ENCODE assay signal across 8 mouse cellular contexts in the genomic region with DNA sequence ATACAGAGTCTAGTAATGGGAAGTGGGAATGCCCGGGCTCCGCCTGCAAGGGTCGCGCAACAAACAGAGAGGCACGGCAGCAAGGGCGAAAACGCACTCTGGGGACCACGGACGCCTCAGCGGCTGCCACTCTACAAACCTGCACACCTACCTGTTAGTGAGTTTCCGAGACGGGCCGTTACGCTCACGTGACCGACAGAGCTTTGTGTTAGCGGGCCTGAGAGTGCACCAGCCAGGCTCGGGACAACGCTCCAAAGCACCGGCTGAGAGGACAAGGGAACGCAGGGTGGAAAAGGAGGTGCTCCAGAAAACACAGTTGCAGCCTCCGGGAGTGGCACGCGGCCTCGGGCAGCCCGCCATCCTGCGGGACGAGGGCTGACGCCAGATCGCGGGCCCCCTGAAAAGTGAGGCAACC. TPM values are rescaled to one million over a fixed set of nuclear protein-coding genes. Genes with fewer than 3 reads are reported as not detected.
DNase-seq lines count a peak whose midpoint lies in the region; ATAC-seq and TF ChIP-seq lines count a peak whose summit lies in the region.

No protein-coding gene starts in this region.

- no peak for TF ChIP-seq CTCF in spleen, adult 2 months (IDR thresholded peaks at IDR 0.05; ENCODE audit: extremely low read depth, insufficient read depth, insufficient read length, insufficient replicate concordance)

- peaks cover 24% of the 10 kb centered on the region for H3K36me3 ChIP-seq in heart, embryonic 14.5 days (ENCODE audit: control insufficient read depth, insufficient read depth, low read length)
- H3K36me3 ChIP-seq in spleen, adult 2 months (ENCODE audit: control insufficient read depth, insufficient read depth, low read length): peaks cover 3% of the 10 kb centered on the region

- H3K27ac ChIP-seq in brown adipose tissue, adult 24 weeks (replicated peaks; ENCODE audit: low read depth, low read length): peak overlapping the region; percentile 61
- H3K27ac ChIP-seq in heart, embryonic 14.5 days (replicated peaks in 1 of 2; ENCODE audit: control insufficient read depth in 1 of 2, insufficient read depth in 1 of 2, low read depth in 2 of 2, low read length in 2 of 2): peak overlapping the region; percentile 91 to 97
- peak overlapping the region; percentile 92 for H3K27ac ChIP-seq in spleen, adult 2 months (ENCODE audit: insufficient read depth, low read length)

- no peaks in the 10 kb centered on the region for H3K27me3 ChIP-seq in heart, embryonic 14.5 days (ENCODE audit: control insufficient read depth, insufficient read depth, low read length)
- no peaks in the 10 kb centered on the region for H3K27me3 ChIP-seq in spleen, adult 2 months (ENCODE audit: control insufficient read depth, insufficient read depth, low read length)

- H3K9ac ChIP-seq in heart, embryonic 14.5 days (ENCODE audit: low read length): peak overlapping the region; percentile 85

- ATAC-seq in heart, embryonic 14.5 days (ENCODE audit: insufficient number of reproducible peaks, insufficient read depth, low FRiP score, low read depth): 0 out of 2 replicates have a peak, but pooled peaks have one; percentile 1
- ATAC-seq in megakaryocyte, adult 5-6 weeks (ENCODE audit: poor library complexity, severe bottlenecking): peak; percentile 3

- TF ChIP-seq POLR2A in spleen, adult 2 months (IDR thresholded peaks at IDR 0.05; ENCODE audit: low read depth, low read length): no peak

- DNase-seq in right cerebral cortex, postnatal 14 days: peak; percentile 36
- no peak for DNase-seq in right cerebral cortex, postnatal 4 days
- peak; percentile 78 to 83 for DNase-seq in kidney, postnatal 36 days
- DNase-seq in spleen, adult 2 months (ENCODE audit: low read depth in 1 of 2, low spot score in 2 of 2): peak; percentile 52 to 74
- no peak for DNase-seq in layer of hippocampus, adult 18-20 months (ENCODE audit: low spot score in 2 of 2)

- peak overlapping the region; percentile 71 for H3K4me3 ChIP-seq in brown adipose tissue, adult 24 weeks (ENCODE audit: insufficient read depth, low read depth, low read length)
- H3K4me3 ChIP-seq in heart, embryonic 14.5 days (ENCODE audit: control insufficient read depth in 1 of 2, insufficient read depth in 1 of 2, low read depth in 1 of 2, low read length in 2 of 2): peak overlapping the region; percentile 65 to 94
- peak overlapping the region; percentile 91 for H3K4me3 ChIP-seq in spleen, adult 2 months (ENCODE audit: extremely low read depth, insufficient read depth, insufficient read length)

- no peaks in the 10 kb centered on the region for H3K4me1 ChIP-seq in brown adipose tissue, adult 24 weeks (ENCODE audit: control insufficient read depth, insufficient read depth, insufficient read length, low read length)
- H3K4me1 ChIP-seq in heart, embryonic 14.5 days (ENCODE audit: control insufficient read depth in 2 of 2, insufficient read depth in 2 of 2, low read length in 2 of 2): peaks cover 0 to 26% of the 10 kb centered on the region in 2 experiments; a peak in 2 of 4 replicates
- peaks cover 6% of the 10 kb centered on the region; the same call in 1 of the 2 replicates for H3K4me1 ChIP-seq in spleen, adult 2 months (ENCODE audit: control insufficient read depth, insufficient read depth, insufficient read length)

- peak overlapping the region; percentile 74 for H3K4me2 ChIP-seq in heart, embryonic 14.5 days (ENCODE audit: low read length)

- WGBS in heart, embryonic 14.5 days: under 1% methylated on average over 31 of the region's 31 CpGs
- under 1% methylated on average over 31 of the region's 31 CpGs for WGBS in spleen, adult 2 months

- H3K9me3 ChIP-seq in heart, embryonic 14.5 days (ENCODE audit: control insufficient read depth, low read length): no peaks in the 10 kb centered on the region

RNA-seq across cellular contexts. Expression of a gene that starts 0.5 kb away (rescaled TPM):
- polyA plus RNA-seq in brown adipose tissue, adult 24 weeks (2012; ENCODE audit: insufficient read depth, insufficient read length, missing spikeins): 9.0 and 9.9 TPM in 2 replicates
- polyA plus RNA-seq in heart, embryonic 14.5 days (2014; fragmentation: Nextera tagmentation; extraction: Ambion mirVana): 39.5 and 42.0 TPM in 2 replicates
- total RNA-seq in megakaryocyte, adult 5-6 weeks (2015): 35.8 and 39.9 TPM in 2 replicates
- 46.2 and 48.4 TPM in 2 replicates for total RNA-seq in megakaryocyte, adult 5-6 weeks (2017)
- polyA plus RNA-seq in spleen, adult 2 months (2012; rRNA removed): 8.5 and 10.1 TPM in 2 replicates
- 10 to 100 TPM; 17.7 to 18.9 TPM for total RNA-seq in layer of hippocampus, adult 18-20 months (2021)

RNA-seq across cellular contexts. Expression of a gene that starts 1.1 kb away (rescaled TPM):
- polyA plus RNA-seq in brown adipose tissue, adult 24 weeks (2012; ENCODE audit: insufficient read depth, insufficient read length, missing spikeins): 5.1 and 6.8 TPM in 2 replicates
- 18.4 and 20.4 TPM in 2 replicates for polyA plus RNA-seq in heart, embryonic 14.5 days (2014; fragmentation: Nextera tagmentation; extraction: Ambion mirVana)
- total RNA-seq in megakaryocyte, adult 5-6 weeks (2015): 59.9 and 65.9 TPM in 2 replicates
- total RNA-seq in megakaryocyte, adult 5-6 weeks (2017): 75.8 and 89.9 TPM in 2 replicates
- 8.5 and 19.2 TPM in 2 replicates for polyA plus RNA-seq in spleen, adult 2 months (2012; rRNA removed)
- 10 to 100 TPM; 17.8 to 18.1 TPM for total RNA-seq in layer of hippocampus, adult 18-20 months (2021)

Comparison
In these comparisons a context has a peak if more than half of its experiments do, and no peak if none do; other contexts are left out.
1. DNase-seq: peak in right cerebral cortex, postnatal 14 days (single experiment), kidney, postnatal 36 days (2 of 2) and spleen, adult 2 months (2 of 2); none in right cerebral cortex, postnatal 4 days (single experiment) and layer of hippocampus, adult 18-20 months (0 of 2).
2. Peak in every context shown above with its lines, with median percentiles within 50 percentile points of each other: H3K27ac ChIP-seq and H3K4me3 ChIP-seq.